Mouse (Mus musculus): Measurements from ENCODE around the gene Col27a1. TPM values are rescaled to one million over a fixed set of nuclear protein-coding genes. Genes with fewer than 3 reads are reported as not detected.

Gene Col27a1
- total RNA-seq, 2 experiments from 2014 or later = 3.0 to 4.7 TPM

GRCm38 (mm10) chr4:63359861-63360260 lies 146.1 kb downstream of the Col27a1 start:
- no peak for DNase-seq (ENCODE audit: extremely low spot score in 1 of 2, low spot score in 1 of 2)

- DNase-seq (ENCODE audit: extremely low spot score in 1 of 2, low spot score in 1 of 2) = no peak
These were observed 148.3 kb downstream of the Col27a1 start, which contains the start of gene Orm2 for GRCm38 (mm10) chr4:63362150-63362549. Orm2 (plus strand) TSS chr4:63362449.

GRCm38 (mm10) chr4:63368577-63368976 lies 154.8 kb downstream of the Col27a1 start:
- peak; percentile 88 to 98 for DNase-seq (ENCODE audit: extremely low spot score in 1 of 2, low spot score in 1 of 2)

- DNase-seq (ENCODE audit: extremely low spot score in 1 of 2, low spot score in 1 of 2) = no peak
These were observed 157.1 kb downstream of the Col27a1 start for GRCm38 (mm10) chr4:63370897-63371296.

- DNase-seq (ENCODE audit: extremely low spot score in 1 of 2, low spot score in 1 of 2) = peak in 1 of 2 experiments; percentile 37
These were observed 158.1 kb downstream of the Col27a1 start for GRCm38 (mm10) chr4:63371890-63372289.

- no peak for DNase-seq (ENCODE audit: extremely low spot score in 1 of 2, low spot score in 1 of 2)
These were observed 159.6 kb downstream of the Col27a1 start for GRCm38 (mm10) chr4:63373404-63373803.

- DNase-seq (ENCODE audit: extremely low spot score in 1 of 2, low spot score in 1 of 2) = no peak
These were observed 160.5 kb downstream of the Col27a1 start for GRCm38 (mm10) chr4:63374331-63374730.

- DNase-seq (ENCODE audit: extremely low spot score in 1 of 2, low spot score in 1 of 2) = no peak
These were observed 161.6 kb downstream of the Col27a1 start for GRCm38 (mm10) chr4:63375367-63375766.

GRCm38 (mm10) chr4:63377483-63377882 lies 163.7 kb downstream of the Col27a1 start:
- no peak for DNase-seq (ENCODE audit: extremely low spot score in 1 of 2, low spot score in 1 of 2)

- DNase-seq (ENCODE audit: extremely low spot score in 1 of 2, low spot score in 1 of 2) = no peak
These were observed 169.0 kb downstream of the Col27a1 start for GRCm38 (mm10) chr4:63382676-63383369.

- DNase-seq (ENCODE audit: extremely low spot score in 1 of 2, low spot score in 1 of 2) = no peak
These were observed 169.7 kb downstream of the Col27a1 start for GRCm38 (mm10) chr4:63383474-63383873.

- no peak for DNase-seq (ENCODE audit: extremely low spot score in 1 of 2, low spot score in 1 of 2)
These were observed 170.5 kb downstream of the Col27a1 start for GRCm38 (mm10) chr4:63384262-63384661.

Small RNA genes lying within 50 kb of the gene (microRNA-seq; reads per million reads assigned to microRNA genes)
- gene Mir455 = 1,035 to 1,374 reads per million in 2 experiments

Other genes starting within 250 kb of the Col27a1 start
- gene Zfp618, start 248.4 kb upstream of the Col27a1 start, total RNA-seq (2021) = 1 to 10 TPM; 2.5 to 3.4 TPM
- not detected for gene Ambp, start 59.2 kb upstream of the Col27a1 start, total RNA-seq (2021)
- gene Kif12, start 41.9 kb upstream of the Col27a1 start, total RNA-seq (2021) = not detected
- not detected for gene Orm1, start 130.6 kb downstream of the Col27a1 start, total RNA-seq (2021)
- not detected for gene Orm3, start 142.2 kb downstream of the Col27a1 start, total RNA-seq (2021)
- gene Orm2, start 148.4 kb downstream of the Col27a1 start, total RNA-seq (2021) = not detected
- 1 to 10 TPM; 2.6 to 4.4 TPM for gene Akna, start 189.3 kb downstream of the Col27a1 start, total RNA-seq (2021)

Data from layer of hippocampus, postnatal 25 days (tissue).